12 mouse cellular contexts compared by ENCODE assay signal in genomic region chr3:40527976-40528950, GRCm38 (mm10). TPM values are rescaled to one million over a fixed set of nuclear protein-coding genes. Genes with fewer than 3 reads are reported as not detected.
DNase-seq lines count a peak whose midpoint lies in the region; ATAC-seq lines count a peak whose summit lies in the region.
"Had no signal": no experiment of that assay in that cellular context is flagged by ENCODE, and none has a peak within 500 bp of the region (broad histone marks: within the 10 kb centered on the region; RNA-seq: fewer than 3 reads in every experiment).

No protein-coding gene starts in this region.

- H3K4me2 ChIP-seq in heart, embryonic 14.5 days (ENCODE audit: low read length): peak overlapping the region; percentile 21; the same call in 1 of the 2 replicates
- H3K4me2 ChIP-seq in midbrain, embryonic 14.5 days (ENCODE audit: low read length): no peak overlapping the region
- H3K4me2 ChIP-seq in midbrain, embryonic 16.5 days (ENCODE audit: low read length): no peak overlapping the region
- H3K4me2 ChIP-seq: limb, embryonic 15.5 days had no signal

- no peaks in the 10 kb centered on the region for H3K36me3 ChIP-seq in heart, embryonic 14.5 days (ENCODE audit: control insufficient read depth, insufficient read depth, low read length)
- no peaks in the 10 kb centered on the region for H3K36me3 ChIP-seq in midbrain, embryonic 14.5 days (ENCODE audit: control insufficient read depth, insufficient read depth, low read length)
- no peaks in the 10 kb centered on the region for H3K36me3 ChIP-seq in midbrain, embryonic 16.5 days (ENCODE audit: control insufficient read depth, insufficient read depth, low read length)
- H3K36me3 ChIP-seq: limb, embryonic 15.5 days had no signal

- peaks cover 17% of the 10 kb centered on the region for H3K27me3 ChIP-seq in heart, embryonic 14.5 days (ENCODE audit: control insufficient read depth, insufficient read depth, low read length)
- H3K27me3 ChIP-seq in midbrain, embryonic 14.5 days (ENCODE audit: control insufficient read depth, insufficient read depth, low read length): peaks cover 13% of the 10 kb centered on the region; the same call in 1 of the 2 replicates
- H3K27me3 ChIP-seq in midbrain, embryonic 16.5 days (ENCODE audit: control insufficient read depth, insufficient read depth, low read depth, low read length): peaks cover 3% of the 10 kb centered on the region; the same call in 1 of the 2 replicates

- H3K4me3 ChIP-seq in heart, embryonic 14.5 days (ENCODE audit: control insufficient read depth in 1 of 2, insufficient read depth in 1 of 2, low read depth in 1 of 2, low read length in 2 of 2): no peak overlapping the region
- no peak overlapping the region for H3K4me3 ChIP-seq in midbrain, embryonic 14.5 days (replicated peaks; ENCODE audit: low read depth, low read length)
- H3K4me3 ChIP-seq in midbrain, embryonic 16.5 days (ENCODE audit: low read depth, low read length): no peak overlapping the region
- H3K4me3 ChIP-seq: limb, embryonic 15.5 days had no signal

- WGBS in heart, embryonic 14.5 days: 8% methylated on average over 9 of the region's 9 CpGs
- WGBS in midbrain, embryonic 14.5 days: 24% methylated on average over 9 of the region's 9 CpGs
- WGBS in midbrain, embryonic 16.5 days: 20% methylated on average over 9 of the region's 9 CpGs

- H3K9me3 ChIP-seq in heart, embryonic 14.5 days (ENCODE audit: control insufficient read depth, low read length): no peaks in the 10 kb centered on the region
- H3K9me3 ChIP-seq in midbrain, embryonic 14.5 days (ENCODE audit: control insufficient read depth, low read length): no peaks in the 10 kb centered on the region
- H3K9me3 ChIP-seq in midbrain, embryonic 16.5 days (replicated peaks; ENCODE audit: control insufficient read depth, low read length, poor library complexity, severe bottlenecking): no peaks in the 10 kb centered on the region
- H3K9me3 ChIP-seq: limb, embryonic 15.5 days had no signal

- no peak for ATAC-seq in heart, embryonic 14.5 days (ENCODE audit: insufficient number of reproducible peaks, insufficient read depth, low FRiP score, low read depth)
- 0 out of 2 replicates have a peak, but pooled peaks have one; percentile 14 for ATAC-seq in midbrain, embryonic 14.5 days (ENCODE audit: low FRiP score, low TSS enrichment)
- no peak for ATAC-seq in midbrain, embryonic 16.5 days

- H3K9ac ChIP-seq in heart, embryonic 14.5 days (ENCODE audit: low read length): no peak overlapping the region
- H3K9ac ChIP-seq in midbrain, embryonic 14.5 days (replicated peaks; ENCODE audit: low read length): no peak overlapping the region
- no peak overlapping the region for H3K9ac ChIP-seq in midbrain, embryonic 16.5 days (ENCODE audit: low read depth, low read length)
- H3K9ac ChIP-seq: limb, embryonic 15.5 days had no signal

- no peak overlapping the region for H3K27ac ChIP-seq in heart, embryonic 14.5 days (replicated peaks in 1 of 2; ENCODE audit: control insufficient read depth in 1 of 2, insufficient read depth in 1 of 2, low read depth in 2 of 2, low read length in 2 of 2)
- no peak overlapping the region for H3K27ac ChIP-seq in midbrain, embryonic 14.5 days (replicated peaks; ENCODE audit: low read depth, low read length)
- no peak overlapping the region for H3K27ac ChIP-seq in midbrain, embryonic 16.5 days (ENCODE audit: low read length)
- H3K27ac ChIP-seq: limb, embryonic 15.5 days had no signal

- no peak for DNase-seq in heart, postnatal 4 days
- peak; percentile 46 for DNase-seq in midbrain, embryonic 14.5 days
- DNase-seq in ZHBTc4 (ENCODE audit: low read depth, low spot score): peak; percentile 23
- DNase-seq in lung, postnatal 10 days: peak; percentile 42
- DNase-seq in urinary bladder, postnatal 25 days (ENCODE audit: low spot score): no peak
- DNase-seq in layer of hippocampus, postnatal 25 days (ENCODE audit: extremely low spot score in 1 of 2, low spot score in 1 of 2): no peak
- DNase-seq: cerebellum, postnatal 25 days; right cerebral cortex, postnatal 4 days; thymus, postnatal 14 days had no signal

- peaks cover 10 to 20% of the 10 kb centered on the region in 2 experiments; a peak in 3 of 4 replicates for H3K4me1 ChIP-seq in heart, embryonic 14.5 days (ENCODE audit: control insufficient read depth in 2 of 2, insufficient read depth in 2 of 2, low read length in 2 of 2)
- H3K4me1 ChIP-seq in midbrain, embryonic 14.5 days (ENCODE audit: control insufficient read depth, insufficient read depth, low read length): peaks cover 13% of the 10 kb centered on the region
- H3K4me1 ChIP-seq in midbrain, embryonic 16.5 days (ENCODE audit: control insufficient read depth, insufficient read depth, low read length): peaks cover 14% of the 10 kb centered on the region; the same call in 1 of the 2 replicates

RNA-seq across cellular contexts. Expression of gene Intu, which starts 2.8 kb away (rescaled TPM):
- 3.3 and 4.1 TPM in 2 replicates for polyA plus RNA-seq in heart, embryonic 14.5 days (2014; fragmentation: Nextera tagmentation; extraction: Ambion mirVana)
- 1 to 10 TPM; 7.0 to 7.6 TPM for total RNA-seq in heart, postnatal 4 days (2021)
- polyA plus RNA-seq in midbrain, embryonic 14.5 days (2014; fragmentation: Nextera tagmentation; extraction: Ambion mirVana): 3.7 and 3.8 TPM in 2 replicates
- polyA plus RNA-seq in midbrain, embryonic 16.5 days (2015; fragmentation: Nextera tagmentation; extraction: Ambion mirVana): 3.2 and 3.3 TPM in 2 replicates
- total RNA-seq in layer of hippocampus, postnatal 25 days (2021): 1 to 10 TPM; 4.9 to 7.5 TPM

Comparison
In these comparisons a context has a peak if more than half of its experiments do, and no peak if none do; other contexts are left out.
1. DNase-seq: peak in midbrain, embryonic 14.5 days (single experiment), ZHBTc4 (single experiment) and lung, postnatal 10 days (single experiment); none in heart, postnatal 4 days (single experiment), urinary bladder, postnatal 25 days (single experiment) and layer of hippocampus, postnatal 25 days (0 of 2).